Mouse (Mus musculus) MEL (cell line): ENCODE measurements at regions not wholly inside any gene's neighbourhood (a gene's known extent, or its start where the extent isn't known, plus 50 kb on each side); places are given as distances from the start of the nearest gene placed in this dataset.

Experiments
- DNase-seq: peaks from one replicate; pipeline ENCODE4 v3.0.0; 2011; ENCODE audit warnings: low read depth, low spot score
- H3K27ac ChIP-seq: 2 replicates; pipeline ENCODE4 v1.5.1; 2012; ENCODE audit warnings: low read depth, mild to moderate bottlenecking, control low read depth, low read length, moderate library complexity; ENCODE audit not compliant: control insufficient read depth
- H3K27me3 ChIP-seq, 2 experiments: fragments of 150-350 bp in 1 of 2; sonication (generic) in 1 of 2; 2 replicates each; pipeline ENCODE4 v1.6.1; 2012; ENCODE audit warnings: low read length in 2 of 2, mild to moderate bottlenecking in 2 of 2, improper control_type of control experiment in 1 of 2, moderate library complexity in 1 of 2; ENCODE audit not compliant: insufficient read depth in 2 of 2, control insufficient read depth in 1 of 2
- H3K36me3 ChIP-seq, 2 experiments: 2 replicates each; pipeline ENCODE4 v1.6.1; 2012 to 2014; ENCODE audit warnings: low read length in 2 of 2, improper control_type of control experiment in 1 of 2, inconsistent platforms in 1 of 2, mild to moderate bottlenecking in 1 of 2; ENCODE audit not compliant: insufficient read depth in 2 of 2, control insufficient read depth in 1 of 2
- H3K4me1 ChIP-seq, 2 experiments: fragments of 150-350 bp in 1 of 2; sonication (generic) in 1 of 2; 2 replicates each; pipeline ENCODE4 v1.6.1; 2012; ENCODE audit warnings: low read length in 2 of 2, improper control_type of control experiment in 1 of 2, mild to moderate bottlenecking in 1 of 2; ENCODE audit not compliant: insufficient read depth in 2 of 2, control insufficient read depth in 1 of 2
- H3K4me3 ChIP-seq, 2 experiments: fragments of 150-350 bp in 1 of 2; sonication (generic) in 1 of 2; 2 replicates each; pipeline ENCODE4 v1.5.1; 2012; ENCODE audit warnings: low read depth in 2 of 2, low read length in 2 of 2, mild to moderate bottlenecking in 2 of 2, moderate library complexity in 2 of 2, control low read depth in 1 of 2, improper control_type of control experiment in 1 of 2; ENCODE audit not compliant: control insufficient read depth in 1 of 2, insufficient read depth in 1 of 2
- H3K79me2 ChIP-seq: 2 replicates; pipeline ENCODE4 v1.6.1; 2012; ENCODE audit warnings: mild to moderate bottlenecking, low read length, moderate library complexity; ENCODE audit not compliant: control insufficient read depth, poor library complexity, insufficient read depth
- H3K9ac ChIP-seq: 2 replicates; pipeline ENCODE4 v1.6.1; 2012; ENCODE audit warnings: low read depth, mild to moderate bottlenecking, control low read depth, low read length, moderate library complexity; ENCODE audit not compliant: control insufficient read depth, poor library complexity, severe bottlenecking
- H3K9me3 ChIP-seq: fragments of 150-350 bp; sonication (generic); replicated peaks from 2 replicates; pipeline ENCODE4 v1.6.1; 2012; ENCODE audit warnings: mild to moderate bottlenecking, low read length, improper control_type of control experiment, moderate library complexity; ENCODE audit not compliant: insufficient read depth
- CHD2 ChIP-seq: IDR thresholded peaks from 2 replicates; pipeline ENCODE4 v1.6.1; 2011; ENCODE audit warnings: low read length, improper control_type of control experiment
- CTCF ChIP-seq, 3 experiments: IDR thresholded peaks in 2 of 3; conservative IDR thresholded peaks in 1 of 3; 2 replicates each; pipeline ENCODE4 v1.5.1; 2011 to 2012; ENCODE audit warnings: low read length in 3 of 3, low read depth in 2 of 3, mild to moderate bottlenecking in 2 of 3, improper control_type of control experiment in 1 of 3, inconsistent platforms in 1 of 3, mixed read lengths in 1 of 3, moderate library complexity in 1 of 3; ENCODE audit not compliant: control insufficient read depth in 1 of 3, insufficient read depth in 1 of 3, poor library complexity in 1 of 3, severe bottlenecking in 1 of 3
- E2F4 ChIP-seq: IDR thresholded peaks from 2 replicates; pipeline ENCODE4 v1.6.1; 2011; ENCODE audit warnings: low read depth, low read length, improper control_type of control experiment, borderline replicate concordance
- ELF1 ChIP-seq: IDR thresholded peaks from 2 replicates; pipeline ENCODE4 v1.6.1; 2014; ENCODE audit warnings: low read depth, mild to moderate bottlenecking, inconsistent platforms, low read length, improper control_type of control experiment, moderate library complexity
- ETS1 ChIP-seq: IDR thresholded peaks from 2 replicates; pipeline ENCODE4 v1.6.1; 2012; ENCODE audit warnings: low read depth, mild to moderate bottlenecking, inconsistent platforms, low read length, improper control_type of control experiment, moderate library complexity
- GABPA ChIP-seq: IDR thresholded peaks from 2 replicates; pipeline ENCODE4 v1.6.1; 2012; ENCODE audit warnings: low read depth, mild to moderate bottlenecking, inconsistent platforms, low read length, improper control_type of control experiment, moderate library complexity
- GATA1 ChIP-seq: IDR thresholded peaks from 2 replicates; pipeline ENCODE4 v1.6.1; 2011; ENCODE audit warnings: low read depth, low read length, improper control_type of control experiment
- HCFC1 ChIP-seq: IDR thresholded peaks from 2 replicates; pipeline ENCODE4 v1.6.1; 2012; ENCODE audit warnings: low read depth, mild to moderate bottlenecking, inconsistent platforms, low read length, improper control_type of control experiment, moderate library complexity
- KAT2A ChIP-seq: conservative IDR thresholded peaks from 2 replicates; pipeline ENCODE4 v1.6.1; 2012; ENCODE audit warnings: low read depth, low read length, improper control_type of control experiment, inconsistent platforms
- MAX ChIP-seq: IDR thresholded peaks from 2 replicates; pipeline ENCODE4 v1.6.1; 2011; ENCODE audit warnings: low read length, improper control_type of control experiment
- MYC ChIP-seq: IDR thresholded peaks from 2 replicates; pipeline ENCODE4 v1.6.1; 2011; ENCODE audit warnings: low read depth, mild to moderate bottlenecking, low read length, improper control_type of control experiment, moderate library complexity
- NELFE ChIP-seq: IDR thresholded peaks from 2 replicates; pipeline ENCODE4 v1.6.1; 2011; ENCODE audit warnings: low read depth, low read length, improper control_type of control experiment
- POLR2AphosphoS2 ChIP-seq: IDR thresholded peaks from 2 replicates; pipeline ENCODE4 v1.6.1; 2011; ENCODE audit warnings: low read length, improper control_type of control experiment
- POLR2AphosphoS5 ChIP-seq: IDR thresholded peaks from 2 replicates; pipeline ENCODE4 v1.6.1; 2012; ENCODE audit warnings: low read depth, borderline replicate concordance, mild to moderate bottlenecking, inconsistent platforms, low read length, moderate library complexity, mixed read lengths
- RCOR1 ChIP-seq: IDR thresholded peaks from 2 replicates; pipeline ENCODE4 v1.6.1; 2012; ENCODE audit warnings: low read depth, mild to moderate bottlenecking, inconsistent platforms, low read length, improper control_type of control experiment
- SMC3 ChIP-seq: IDR thresholded peaks from 2 replicates; pipeline ENCODE4 v1.6.1; 2011; ENCODE audit warnings: low read depth, low read length, improper control_type of control experiment
- TAL1 ChIP-seq: IDR thresholded peaks from 2 replicates; pipeline ENCODE4 v1.6.1; 2012; ENCODE audit warnings: mild to moderate bottlenecking, inconsistent platforms, low read length, moderate library complexity, mixed read lengths
- TBP ChIP-seq: IDR thresholded peaks from 2 replicates; pipeline ENCODE4 v1.8.0; 2011; ENCODE audit warnings: low read depth, low read length, improper control_type of control experiment
- ZC3H11A ChIP-seq: IDR thresholded peaks from 2 replicates; pipeline ENCODE4 v1.6.1; 2012; ENCODE audit warnings: low read depth, mild to moderate bottlenecking, inconsistent platforms, low read length, improper control_type of control experiment

DNA sequence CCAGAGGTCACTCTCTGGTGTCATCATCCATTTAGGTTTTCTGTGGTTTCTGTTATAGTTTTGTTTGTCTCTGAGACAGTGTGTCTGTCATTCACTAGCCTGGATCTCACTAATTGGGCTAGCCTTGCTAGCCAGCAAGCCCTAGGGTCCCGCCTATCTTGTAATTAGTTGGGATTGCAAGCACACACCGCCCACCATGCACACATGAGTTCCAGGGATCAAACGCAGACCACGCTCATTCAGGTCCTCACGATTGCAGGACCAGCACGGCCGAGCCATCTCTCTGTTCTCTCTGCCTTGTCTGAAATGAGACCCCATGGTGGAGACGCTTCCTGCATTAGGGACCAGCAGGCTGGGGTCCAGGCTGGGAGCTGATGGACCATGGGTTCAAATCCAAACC is 60.9 kb upstream of the Igsf21 start:
- no peak for DNase-seq
- Histone ChIP-seq H3K36me3 (no peaks in the 10 kb centered on the region), H3K4me3 (no peak overlapping the region), H3K27me3 (no peaks in the 10 kb centered on the region), H3K27ac (no peak overlapping the region), H3K4me1 (no peaks in the 10 kb centered on the region), H3K9me3 (no peaks in the 10 kb centered on the region), H3K9ac (no peak overlapping the region), H3K79me2 (no peaks in the 10 kb centered on the region)
- no peak for TF ChIP-seq GABPA

GRCm38 (mm10) chr4:140304960-140305359 is 58.4 kb upstream of the Igsf21 start:
- DNase-seq: no peak
- no peak for TF ChIP-seq ZC3H11A
- TF ChIP-seq RCOR1: no peak
- TF ChIP-seq POLR2AphosphoS5: no peak
- no peak for TF ChIP-seq MYC
- no peak for TF ChIP-seq GATA1
- no peak for TF ChIP-seq POLR2AphosphoS2
- no peak for TF ChIP-seq TBP
- no peak; a peak in 1 of 6 replicates for TF ChIP-seq CTCF (IDR thresholded peaks at IDR 0.05 in 2 of 3, conservative IDR thresholded peaks at IDR 0.05 in 1 of 3; ENCODE audit: control insufficient read depth in 1 of 3, insufficient read depth in 1 of 3, low read depth in 2 of 3, low read length in 3 of 3, poor library complexity in 1 of 3, severe bottlenecking in 1 of 3)
- TF ChIP-seq SMC3: no peak
- H3K27me3 ChIP-seq: no peaks in the 10 kb centered on the region
- H3K4me3 ChIP-seq: no peak overlapping the region
- H3K36me3 ChIP-seq: no peaks in the 10 kb centered on the region
- H3K4me1 ChIP-seq: no peaks in the 10 kb centered on the region
- H3K9me3 ChIP-seq: no peaks in the 10 kb centered on the region
- no peak overlapping the region for H3K9ac ChIP-seq
- no peak overlapping the region for H3K27ac ChIP-seq
- no peaks in the 10 kb centered on the region for H3K79me2 ChIP-seq

DNA sequence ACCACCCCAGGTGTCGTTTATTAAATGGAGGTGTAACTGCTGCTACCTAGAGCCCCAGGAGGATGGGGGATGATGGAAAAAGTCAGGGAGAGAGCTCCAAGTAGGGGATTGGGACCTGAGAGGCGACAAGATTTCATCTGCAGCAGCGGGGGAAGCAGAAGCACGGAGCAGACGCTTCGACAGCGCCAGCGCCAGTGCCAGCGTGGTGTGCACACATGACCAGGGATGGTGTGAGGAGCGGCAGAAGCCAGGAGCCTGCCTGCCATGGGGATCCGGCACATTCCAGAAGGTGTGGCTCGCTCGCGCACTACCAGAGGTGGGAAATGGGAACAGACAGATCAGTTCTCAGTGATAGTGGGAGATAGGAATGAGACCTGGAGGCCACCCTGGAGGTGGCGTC is 55.1 kb upstream of the Igsf21 start:
- Histone ChIP-seq H3K4me3 (no peak overlapping the region), H3K9me3 (no peaks in the 10 kb centered on the region), H3K27ac (no peak overlapping the region), H3K36me3 (no peaks in the 10 kb centered on the region), H3K9ac (no peak overlapping the region), H3K79me2 (no peaks in the 10 kb centered on the region), H3K27me3 (no peaks in the 10 kb centered on the region), H3K4me1 (no peaks in the 10 kb centered on the region)
- TF ChIP-seq ELF1 (no peak), TBP (no peak), CHD2 (no peak), POLR2AphosphoS5 (no peak), MAX (no peak), RCOR1 (no peak), ETS1 (no peak), MYC (no peak), KAT2A (no peak), ZC3H11A (no peak), HCFC1 (no peak), NELFE (no peak), TAL1 (no peak), E2F4 (no peak)
- DNase-seq: no peak
